Mouse (Mus musculus) spleen, embryonic (tissue): Measurements from ENCODE around the gene Spred3.

Experiments used
- CTCF ChIA-PET: fragments of 350-600 bp; sonication (Branson Sonifier 250); formaldehyde crosslinking; loops from one replicate; lab custom pipeline; 2022; lab: Charles Lee

Spred3 gene

DNA sequence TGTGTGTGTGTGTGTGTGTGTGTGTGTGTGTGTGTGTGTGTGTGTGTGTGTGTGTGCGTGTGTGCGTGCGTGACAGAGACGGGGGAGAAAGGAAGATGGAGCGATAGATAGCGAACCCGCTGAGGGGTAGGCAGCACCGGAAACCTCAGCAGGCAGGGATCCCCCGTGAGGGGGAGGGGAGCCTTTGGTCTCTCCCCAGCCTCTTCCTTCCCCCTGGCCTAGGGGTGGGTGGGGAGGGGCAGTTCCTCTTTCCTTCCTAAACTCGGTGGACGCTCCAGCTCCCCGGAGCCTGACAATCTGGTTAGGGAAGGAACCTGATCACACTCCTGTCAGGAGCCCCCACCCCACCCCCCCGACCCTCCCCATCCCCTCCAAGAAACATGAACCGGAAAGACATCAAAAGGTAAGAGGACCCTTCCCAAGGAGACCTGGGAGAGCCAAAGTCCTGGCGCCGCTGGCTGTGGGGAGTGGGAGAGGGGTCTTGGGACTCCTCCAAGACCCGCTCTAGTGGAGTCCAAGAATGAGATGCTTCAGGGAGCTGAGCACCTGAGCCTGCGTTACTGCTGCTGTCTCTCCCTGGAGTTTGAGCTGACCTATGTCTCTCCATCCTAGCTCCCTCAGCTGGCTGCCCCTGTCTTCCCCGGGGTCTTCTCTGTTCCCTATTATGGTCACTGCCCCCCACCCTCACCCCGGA, 35.4 kb downstream of the Spred3 start, which contains the start of gene Rasgrp4:
Gene Rasgrp4 (plus strand): TSS at position 159 of the 694 bp plus-strand sequence.
- CTCF ChIA-PET, result interaction anchor here (0.6 to 0.7 kb wide), 3 partner anchors 76 to 772 kb away, joined by 5 to 6 read pairs (median 5); no protein-coding TSS in a partner anchor

DNA sequence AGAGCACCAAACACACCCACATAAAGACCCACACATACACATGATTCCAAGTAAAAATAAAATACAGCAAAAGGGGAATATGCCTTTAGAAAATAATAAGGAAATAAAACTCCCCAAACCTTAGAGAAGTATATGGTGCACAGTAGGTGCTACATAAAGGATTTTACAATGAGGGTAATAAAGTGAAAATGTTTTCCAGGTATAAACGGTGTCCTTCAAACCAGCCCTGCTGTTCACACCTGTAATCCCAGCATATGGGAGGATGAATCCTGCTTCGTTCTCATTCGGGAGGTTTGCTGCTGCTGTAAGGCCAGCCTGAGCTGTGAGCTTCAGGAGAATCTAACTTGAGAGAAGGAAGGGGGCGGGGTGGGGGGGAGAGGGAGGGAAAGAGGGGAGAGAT, 36.0 kb downstream of the Spred3 start:
- CTCF ChIA-PET, result interaction anchor here (0.6 kb wide), 1 partner anchor 75 kb away, joined by 5 read pairs; no protein-coding TSS in a partner anchor

DNA sequence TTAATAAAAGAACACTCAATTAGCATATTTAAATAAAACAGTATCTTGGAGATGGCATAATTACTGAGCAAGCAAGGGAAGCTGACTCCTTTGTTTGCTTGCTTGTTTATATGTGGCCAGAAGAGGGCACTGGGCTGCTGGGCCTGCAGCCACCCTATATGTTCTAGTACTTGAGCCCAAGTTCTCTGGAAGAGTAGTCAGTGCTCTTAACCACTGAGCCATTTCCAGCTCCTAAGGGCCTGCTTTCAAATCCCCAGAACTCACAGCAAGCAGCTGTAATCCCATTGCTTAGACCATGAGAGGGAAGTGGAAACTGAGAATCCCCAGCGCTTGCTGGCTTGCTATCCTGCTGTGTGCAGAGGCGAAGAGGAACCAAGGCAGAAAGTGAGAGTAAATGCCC, 41.5 kb downstream of the Spred3 start:
- CTCF ChIA-PET, result interaction anchor here (0.6 kb wide), 1 partner anchor 246 kb away, joined by 3 read pairs; no protein-coding TSS in a partner anchor

DNA sequence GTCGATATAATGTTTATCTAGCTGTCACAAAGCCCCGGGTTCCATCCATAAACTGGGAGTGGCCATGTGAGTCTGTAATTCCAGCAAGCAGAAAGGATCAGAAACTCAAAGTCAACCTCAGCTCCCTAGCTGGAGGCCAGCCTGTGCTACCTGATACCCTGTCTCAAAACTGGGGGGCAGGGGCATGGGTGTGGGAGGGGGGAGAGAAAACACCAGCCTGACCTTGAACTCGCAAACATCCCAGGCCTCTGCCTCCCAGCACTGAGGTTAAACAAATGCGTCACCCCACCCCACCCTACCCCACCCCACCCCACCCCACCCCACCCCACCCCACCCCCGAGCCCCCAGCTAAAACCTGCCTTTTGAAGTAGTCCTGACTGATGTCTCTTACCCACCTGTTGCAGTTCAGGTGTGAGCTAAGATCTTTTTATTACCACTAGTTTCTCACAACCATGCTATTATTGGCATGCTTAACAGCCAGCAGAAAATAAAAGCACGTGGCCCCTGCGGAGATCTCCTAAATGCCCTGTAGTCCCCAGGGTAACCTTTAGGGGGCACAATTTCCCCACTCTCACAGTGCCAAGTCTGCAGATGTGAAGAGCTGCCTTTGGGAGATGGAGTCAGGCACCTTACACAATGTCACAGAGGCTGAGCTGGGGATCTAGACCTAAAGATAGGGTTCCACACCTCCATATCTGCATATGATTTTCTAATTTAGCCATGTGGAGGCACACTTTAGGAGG, 43.9 kb downstream of the Spred3 start:
- CTCF ChIA-PET, result interaction anchor here (1.2 to 1.3 kb wide), 2 partner anchors 118 to 177 kb away, joined by 3 to 7 read pairs; partner anchors contain the start of gene Dpf1

DNA sequence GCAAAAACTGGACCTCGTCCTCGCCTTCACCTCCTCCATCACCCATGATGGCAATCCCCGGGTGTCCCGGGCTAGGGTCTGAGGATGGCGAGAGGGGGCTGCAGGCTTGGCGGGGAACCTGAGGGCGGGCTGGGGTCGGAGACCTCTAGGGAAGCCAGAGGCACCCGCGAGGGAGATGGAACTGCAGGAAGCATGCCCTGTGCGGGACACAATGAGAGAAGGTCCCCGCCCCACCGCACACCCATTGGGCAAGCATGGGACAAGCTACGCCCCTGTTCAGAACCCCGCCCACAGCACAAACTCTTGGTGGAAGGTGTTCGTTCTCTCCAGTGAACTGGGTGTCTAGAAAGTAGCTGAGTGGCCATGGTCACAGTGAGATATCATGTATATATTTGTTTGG, 45.2 kb downstream of the Spred3 start, which contains the start of gene Ryr1:
Gene Ryr1 (minus strand): TSS at position 210 of the 400 bp plus-strand sequence.
- CTCF ChIA-PET, result no interaction called here

DNA sequence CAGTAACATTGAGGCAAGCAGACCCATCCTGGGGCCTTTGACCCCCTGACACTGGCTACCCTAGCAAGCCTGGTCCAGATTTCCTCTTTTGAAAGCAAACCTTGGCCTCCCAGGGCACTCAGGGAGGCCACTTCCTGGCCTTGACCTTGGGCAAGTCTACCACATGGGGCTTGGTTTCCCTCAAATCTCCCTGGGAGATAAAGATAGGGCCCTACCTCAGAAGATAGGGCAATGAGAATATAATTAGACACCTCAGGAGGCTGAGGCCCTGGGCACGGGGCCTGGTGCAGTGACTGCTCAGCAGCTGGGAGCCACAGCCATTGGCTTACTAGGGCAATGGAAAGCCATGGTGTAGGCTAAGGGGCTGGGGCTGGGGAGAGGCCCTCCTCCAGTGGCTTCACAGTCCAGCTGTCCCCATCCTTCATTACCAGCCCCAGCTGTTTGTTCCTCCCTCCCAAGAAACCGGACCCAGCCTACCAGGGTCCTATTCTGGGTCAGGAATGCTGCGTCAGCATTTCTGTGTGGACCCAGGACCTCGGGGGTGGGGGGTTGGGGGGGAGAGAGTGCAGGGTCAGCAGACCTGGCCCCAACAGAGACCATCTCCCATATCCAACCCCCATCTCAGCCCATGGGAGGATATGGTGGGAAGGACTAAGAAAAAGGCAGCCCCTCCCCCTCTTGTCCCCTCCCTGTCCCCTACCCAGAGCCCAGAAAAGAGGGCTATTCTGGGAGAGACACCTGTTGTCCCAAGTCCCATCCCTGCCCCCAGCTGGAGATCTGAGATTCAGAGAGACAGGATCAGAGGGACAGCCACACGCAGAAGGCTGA, 46.5 kb downstream of the Spred3 start:
- CTCF ChIA-PET, result no interaction called here

DNA sequence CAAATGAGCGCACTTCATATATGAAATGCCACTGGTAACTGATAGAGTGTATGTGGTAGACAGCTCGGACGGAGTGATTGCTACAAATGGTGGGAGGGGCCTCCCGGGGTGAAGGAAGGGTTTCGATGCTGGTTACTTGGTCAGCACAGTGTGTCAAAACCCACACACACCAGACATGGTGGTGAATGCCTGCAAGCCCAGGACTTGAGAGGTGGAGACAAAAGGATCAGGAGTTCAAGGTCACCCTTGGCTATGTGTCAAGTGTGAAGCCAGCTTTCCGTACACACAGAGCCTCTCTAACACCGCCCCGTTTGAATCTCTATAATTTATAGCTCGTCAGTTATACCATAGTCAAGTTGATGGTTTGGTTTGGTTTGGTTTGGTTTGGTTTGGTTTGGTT, 47.4 kb downstream of the Spred3 start:
- CTCF ChIA-PET, result interaction anchor here (0.7 kb wide), 1 partner anchor 29 kb away, joined by 5 read pairs; no protein-coding TSS in a partner anchor

DNA sequence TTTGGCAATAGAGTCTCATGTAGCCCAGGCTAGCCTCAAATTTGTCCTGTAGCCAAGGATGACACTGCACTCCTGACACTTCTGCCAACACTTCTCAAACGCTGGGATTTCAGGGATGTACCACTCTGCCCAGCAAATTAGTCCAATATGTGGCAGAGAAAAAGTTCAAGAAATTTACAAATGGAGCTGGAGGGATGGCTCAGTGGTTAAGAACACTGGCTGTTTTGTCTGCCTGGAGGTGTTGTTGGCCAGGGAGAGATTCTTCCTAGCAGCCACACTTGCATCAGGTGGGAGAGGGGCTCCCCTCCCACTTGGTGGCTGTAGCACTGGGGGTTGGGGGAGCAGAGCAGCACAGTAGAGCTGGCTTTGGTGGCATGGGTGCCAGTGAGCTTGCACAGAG, 50.7 kb downstream of the Spred3 start:
- CTCF ChIA-PET, result no interaction called here

DNA sequence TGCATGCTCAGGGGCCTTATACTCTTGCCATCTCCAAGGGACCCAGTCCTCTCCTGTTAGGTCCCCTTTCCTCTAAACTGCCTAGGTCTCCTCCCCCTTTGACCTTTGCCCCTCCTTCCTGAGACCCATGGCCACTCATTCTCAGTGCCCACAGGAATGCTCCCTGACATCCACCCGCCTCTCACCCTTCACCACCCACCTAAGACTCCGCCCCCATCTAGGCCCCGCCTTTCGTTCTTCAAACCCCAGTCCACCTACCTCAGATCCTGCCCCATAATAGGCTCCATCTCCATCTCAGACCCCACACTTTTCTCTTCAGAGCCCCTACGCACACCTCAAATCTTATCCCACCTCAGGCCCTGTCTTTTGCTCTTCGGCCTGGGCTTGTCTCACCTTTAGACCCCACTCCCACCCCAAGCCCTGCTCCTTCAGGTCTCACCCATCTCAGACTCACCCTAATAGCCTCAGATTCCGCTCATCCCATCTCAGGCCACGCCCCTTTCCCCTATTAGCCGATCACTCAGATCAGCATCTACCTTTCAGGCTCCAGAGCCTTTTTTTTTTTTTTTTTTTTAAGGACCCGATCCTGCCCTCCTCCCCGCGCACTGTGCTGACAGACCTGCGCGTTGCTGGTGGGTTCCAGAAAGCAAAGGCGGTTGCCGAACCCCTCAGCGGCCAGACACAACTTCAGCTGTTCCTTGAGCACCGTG, 51.9 kb downstream of the Spred3 start:
- CTCF ChIA-PET, result no interaction called here

DNA sequence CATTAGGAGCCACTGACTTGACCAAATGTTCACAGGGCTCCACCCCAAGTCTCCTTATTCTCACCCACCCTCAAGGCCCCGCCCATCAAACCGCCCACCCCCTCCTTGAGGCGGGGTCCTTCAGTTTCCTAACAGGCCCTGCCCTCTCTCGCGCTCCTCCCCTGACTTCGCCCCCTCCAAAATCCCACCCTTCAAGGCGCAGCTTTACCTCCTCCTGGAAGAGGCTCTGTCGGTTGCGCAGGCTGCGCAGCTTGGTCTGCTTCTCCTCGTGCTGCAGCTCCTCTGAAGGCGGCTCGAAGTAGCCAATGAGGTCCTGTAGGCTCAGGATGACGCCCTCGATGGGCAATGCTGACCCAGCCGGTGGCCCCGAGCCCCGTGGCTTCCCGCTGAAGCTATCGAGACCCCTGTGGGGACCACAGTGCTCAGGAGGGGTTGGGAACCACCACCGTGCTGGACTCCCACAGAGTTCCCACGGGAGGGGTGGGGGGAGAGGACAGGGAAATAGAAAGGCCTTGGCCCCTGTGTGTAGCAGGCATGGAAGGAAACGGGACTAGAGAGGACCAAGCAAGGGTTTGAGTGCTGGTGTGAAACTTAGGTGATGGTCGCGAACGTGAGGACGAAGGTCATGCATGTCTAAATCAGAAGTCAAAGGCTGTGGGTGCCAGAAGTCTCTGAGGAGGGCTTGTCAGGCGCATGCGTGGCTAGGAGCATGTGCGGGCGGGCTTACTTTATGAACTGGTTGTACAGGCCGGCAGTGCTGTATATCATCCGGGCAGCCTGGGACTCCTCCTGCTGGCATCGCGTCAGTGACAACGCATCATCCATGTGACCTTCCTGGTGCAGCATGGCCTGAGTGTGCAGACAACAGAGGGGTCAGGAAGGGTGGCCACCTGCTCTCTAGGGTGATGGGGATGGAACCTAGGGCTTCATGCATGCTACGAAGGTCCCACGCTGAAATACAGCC, 60.9 kb downstream of the Spred3 start:
- CTCF ChIA-PET, result no interaction called here
